Mouse (Mus musculus): ENCODE measurements around the gene Scn11a. TPM values are rescaled to one million over a fixed set of nuclear protein-coding genes. Genes with fewer than 3 reads are reported as not detected.

The Scn11a gene
- polyA plus RNA-seq, 1 experiment = 0.21 TPM

- no peak for DNase-seq (ENCODE audit: low read depth)
- TF ChIP-seq CTCF (IDR thresholded peaks at IDR 0.05; ENCODE audit: borderline replicate concordance, extremely low read depth, insufficient read depth, insufficient read length) = no peak
- TF ChIP-seq POLR2A (IDR thresholded peaks at IDR 0.05; ENCODE audit: borderline replicate concordance, extremely low read depth, insufficient read depth, insufficient read length, poor library complexity, severe bottlenecking) = no peak
Observed at GRCm38 (mm10) chr9:119841159-119841558, 15.9 kb upstream of the Scn11a start.

- TF ChIP-seq CTCF (IDR thresholded peaks at IDR 0.05; ENCODE audit: borderline replicate concordance, extremely low read depth, insufficient read depth, insufficient read length) = no peak
- no peak for TF ChIP-seq POLR2A (IDR thresholded peaks at IDR 0.05; ENCODE audit: borderline replicate concordance, extremely low read depth, insufficient read depth, insufficient read length, poor library complexity, severe bottlenecking)
- peak; percentile 76 for DNase-seq (ENCODE audit: low read depth)
Observed at GRCm38 (mm10) chr9:119835581-119836125, 10.4 kb upstream of the Scn11a start.

GRCm38 (mm10) chr9:119831001-119831400 is 5.7 kb upstream of the Scn11a start:
- TF ChIP-seq POLR2A (IDR thresholded peaks at IDR 0.05; ENCODE audit: borderline replicate concordance, extremely low read depth, insufficient read depth, insufficient read length, poor library complexity, severe bottlenecking) = no peak
- no peak for TF ChIP-seq CTCF (IDR thresholded peaks at IDR 0.05; ENCODE audit: borderline replicate concordance, extremely low read depth, insufficient read depth, insufficient read length)
- DNase-seq (ENCODE audit: low read depth) = peak; percentile 71

GRCm38 (mm10) chr9:119823722-119824121 is 1.5 kb downstream of the Scn11a start:
- TF ChIP-seq POLR2A (IDR thresholded peaks at IDR 0.05; ENCODE audit: borderline replicate concordance, extremely low read depth, insufficient read depth, insufficient read length, poor library complexity, severe bottlenecking) = no peak
- TF ChIP-seq CTCF (IDR thresholded peaks at IDR 0.05; ENCODE audit: borderline replicate concordance, extremely low read depth, insufficient read depth, insufficient read length) = no peak
- peak; percentile 62 for DNase-seq (ENCODE audit: low read depth)

GRCm38 (mm10) chr9:119813631-119814030 is 11.6 kb downstream of the Scn11a start:
- no peak for DNase-seq (ENCODE audit: low read depth)
- TF ChIP-seq POLR2A (IDR thresholded peaks at IDR 0.05; ENCODE audit: borderline replicate concordance, extremely low read depth, insufficient read depth, insufficient read length, poor library complexity, severe bottlenecking) (no peak), CTCF (IDR thresholded peaks at IDR 0.05; ENCODE audit: borderline replicate concordance, extremely low read depth, insufficient read depth, insufficient read length) (peak; percentile 21; the same call in 1 of the 2 replicates)

- TF ChIP-seq POLR2A (IDR thresholded peaks at IDR 0.05; ENCODE audit: borderline replicate concordance, extremely low read depth, insufficient read depth, insufficient read length, poor library complexity, severe bottlenecking) = no peak
- TF ChIP-seq CTCF (IDR thresholded peaks at IDR 0.05; ENCODE audit: borderline replicate concordance, extremely low read depth, insufficient read depth, insufficient read length) = peak; percentile 29; the same call in 1 of the 2 replicates
Observed at GRCm38 (mm10) chr9:119806491-119806890, 18.8 kb downstream of the Scn11a start.

GRCm38 (mm10) chr9:119804501-119804847 is 20.8 kb downstream of the Scn11a start:
- DNase-seq (ENCODE audit: low read depth) = no peak
- TF ChIP-seq POLR2A (IDR thresholded peaks at IDR 0.05; ENCODE audit: borderline replicate concordance, extremely low read depth, insufficient read depth, insufficient read length, poor library complexity, severe bottlenecking) (no peak), CTCF (IDR thresholded peaks at IDR 0.05; ENCODE audit: borderline replicate concordance, extremely low read depth, insufficient read depth, insufficient read length) (no peak)

More at GRCm38 (mm10) chr9:119806491-119806890, 18.8 kb downstream of the Scn11a start:
- no peak for DNase-seq (ENCODE audit: low read depth)

- no peak for TF ChIP-seq CTCF (IDR thresholded peaks at IDR 0.05; ENCODE audit: borderline replicate concordance, extremely low read depth, insufficient read depth, insufficient read length)
- TF ChIP-seq POLR2A (IDR thresholded peaks at IDR 0.05; ENCODE audit: borderline replicate concordance, extremely low read depth, insufficient read depth, insufficient read length, poor library complexity, severe bottlenecking) = no peak
Observed at GRCm38 (mm10) chr9:119803845-119804500, 21.3 kb downstream of the Scn11a start.

GRCm38 (mm10) chr9:119803169-119803827 is 22.0 kb downstream of the Scn11a start:
- DNase-seq (ENCODE audit: low read depth) = peak; percentile 91
- TF ChIP-seq POLR2A (IDR thresholded peaks at IDR 0.05; ENCODE audit: borderline replicate concordance, extremely low read depth, insufficient read depth, insufficient read length, poor library complexity, severe bottlenecking) = no peak

More at GRCm38 (mm10) chr9:119803845-119804500, 21.3 kb downstream of the Scn11a start:
- DNase-seq (ENCODE audit: low read depth) = no peak

GRCm38 (mm10) chr9:119801460-119801859 is 23.8 kb downstream of the Scn11a start:
- TF ChIP-seq POLR2A (IDR thresholded peaks at IDR 0.05; ENCODE audit: borderline replicate concordance, extremely low read depth, insufficient read depth, insufficient read length, poor library complexity, severe bottlenecking) (no peak), CTCF (IDR thresholded peaks at IDR 0.05; ENCODE audit: borderline replicate concordance, extremely low read depth, insufficient read depth, insufficient read length) (no peak)
- no peak for DNase-seq (ENCODE audit: low read depth)

GRCm38 (mm10) chr9:119796791-119797190 is 28.5 kb downstream of the Scn11a start:
- TF ChIP-seq CTCF (IDR thresholded peaks at IDR 0.05; ENCODE audit: borderline replicate concordance, extremely low read depth, insufficient read depth, insufficient read length) = no peak
- no peak for TF ChIP-seq POLR2A (IDR thresholded peaks at IDR 0.05; ENCODE audit: borderline replicate concordance, extremely low read depth, insufficient read depth, insufficient read length, poor library complexity, severe bottlenecking)
- peak; percentile 49 for DNase-seq (ENCODE audit: low read depth)

Data from brain, embryonic 14.5 days (tissue).